Mouse (Mus musculus): ENCODE results near the gene Tex37.

DNA sequence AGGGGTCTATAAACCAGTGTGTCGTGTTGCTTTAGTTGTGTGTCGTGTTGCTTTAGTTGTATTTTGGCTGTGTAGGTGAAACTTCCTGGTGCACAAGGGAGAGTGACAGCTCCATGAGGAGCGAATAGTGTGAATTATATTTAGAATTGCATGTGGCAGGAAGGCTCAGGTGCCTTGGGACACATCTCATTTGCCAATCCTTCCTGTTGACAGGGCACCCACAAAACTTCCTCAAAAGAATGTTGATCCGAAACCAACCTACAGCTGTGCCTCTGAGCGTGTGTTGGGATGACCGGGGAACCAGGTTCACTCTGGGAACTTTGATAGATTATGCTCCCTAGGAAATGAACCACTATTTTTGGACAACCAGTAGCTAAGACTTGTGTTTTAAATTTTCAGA is 54.4 kb downstream of the Tex37 start:
- TF ChIP-seq CTCF (IDR thresholded peaks at IDR 0.05; ENCODE audit: low read depth) (no peak), EP300 (optimal IDR thresholded peaks at IDR 0.05) (no peak)

Data from stomach, postnatal 0 days (tissue).